Mouse (Mus musculus): ENCODE results near the gene Phf12.

DNA sequence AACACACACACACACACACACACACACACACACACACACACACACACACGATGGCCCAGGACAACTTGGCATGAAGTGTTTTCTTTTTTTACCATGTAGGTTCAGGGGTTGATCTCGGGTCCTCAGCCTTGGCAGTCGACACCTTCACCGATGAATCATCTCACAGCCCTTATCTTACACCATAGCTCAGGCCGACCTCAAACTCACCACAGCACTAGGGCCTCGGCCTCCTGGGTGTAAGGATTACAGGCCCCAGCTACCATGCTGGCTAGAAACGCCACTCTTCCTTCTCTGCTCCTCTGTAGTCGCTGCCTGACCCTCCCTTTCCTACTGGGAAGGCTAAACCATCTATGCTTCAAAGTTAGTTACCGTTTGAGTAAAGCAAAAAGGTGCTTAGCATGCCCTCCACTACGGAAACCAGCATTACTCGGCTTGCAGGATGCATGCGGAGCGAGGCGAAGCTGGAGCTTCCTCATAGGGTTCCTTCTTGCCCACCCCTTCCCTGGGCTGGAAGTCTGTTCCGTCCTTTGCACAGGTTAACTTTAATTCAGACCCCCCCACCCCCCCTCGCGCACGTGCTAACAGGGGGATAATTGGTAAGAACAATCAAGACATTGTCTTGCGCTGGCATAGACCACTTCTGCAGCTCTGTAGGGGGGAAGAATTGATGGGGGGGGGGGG is 18.0 kb upstream of the Phf12 start:
- no peak for TF ChIP-seq CTCF (IDR thresholded peaks at IDR 0.05; ENCODE audit: low read depth, low read length)
- TF ChIP-seq POLR2A (IDR thresholded peaks at IDR 0.05; ENCODE audit: insufficient read depth, low read length): no peak
- TF ChIP-seq EP300 (IDR thresholded peaks at IDR 0.05; ENCODE audit: insufficient read depth, low read depth, low read length): no peak
